Mouse (Mus musculus): ENCODE results near the gene Fzd4.

The Fzd4 gene

DNA sequence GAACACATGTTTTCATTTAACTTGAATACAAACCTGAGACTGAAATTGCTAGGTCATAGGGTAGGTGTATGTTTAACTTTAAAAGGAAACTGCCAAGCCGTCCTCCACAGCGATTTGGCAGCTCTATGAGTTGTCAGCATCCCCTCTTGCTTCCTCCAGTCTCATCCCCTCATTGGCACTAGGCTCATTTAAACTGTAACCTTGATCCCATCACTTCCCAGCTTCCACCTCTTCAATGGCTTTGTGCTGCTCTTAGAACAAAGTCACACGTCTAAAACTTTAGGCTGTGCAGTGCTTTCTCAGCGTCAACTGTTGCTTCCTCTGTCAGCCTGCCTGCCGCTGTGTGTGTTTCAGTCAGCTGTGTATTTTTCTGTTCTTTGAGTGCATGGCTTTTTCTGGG lies 22.9 kb downstream of the Fzd4 start:
- DNase-seq: no peak

DNA sequence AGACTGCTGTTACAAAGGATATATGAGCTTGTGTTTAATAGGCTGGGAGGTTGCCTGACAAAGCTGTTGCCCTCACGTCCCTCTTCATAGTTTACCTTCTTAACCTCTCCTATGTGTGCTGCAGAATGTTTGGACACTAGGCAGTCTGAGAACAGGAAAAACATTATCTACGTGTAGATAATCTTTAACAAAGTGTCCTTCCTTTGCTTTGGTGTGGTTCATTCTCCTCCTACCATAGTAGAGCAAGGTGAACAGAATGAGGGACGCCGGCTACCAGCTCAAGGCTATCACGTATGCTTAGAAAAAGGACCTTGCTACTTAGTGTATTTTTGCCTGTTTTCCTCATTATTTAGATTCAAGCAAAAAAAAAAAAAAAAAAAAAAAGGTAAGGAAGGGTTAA lies 24.6 kb downstream of the Fzd4 start:
- no peak for DNase-seq

DNA sequence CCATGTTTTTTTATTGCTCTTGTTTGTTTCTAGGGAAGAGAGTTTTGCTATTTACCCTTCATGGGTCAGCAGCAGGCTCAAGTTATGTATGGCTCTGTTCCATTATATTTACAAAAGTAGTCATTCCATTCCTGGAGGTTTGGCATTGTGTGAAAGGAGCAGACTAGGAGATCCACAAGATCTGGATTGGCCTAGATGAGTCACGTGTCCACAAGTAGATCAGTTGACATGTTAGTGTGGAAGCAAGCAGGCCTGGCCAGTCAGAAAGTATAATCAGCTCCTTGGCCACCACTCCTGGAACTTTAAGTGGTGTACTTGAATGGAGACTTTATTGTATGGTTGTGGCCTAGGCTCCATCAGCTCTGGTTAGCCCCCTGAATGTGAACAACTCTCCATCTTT lies 25.2 kb downstream of the Fzd4 start:
- DNase-seq: no peak

- no peak for DNase-seq
Observed at GRCm38 (mm10) chr7:89431185-89431584, 27.0 kb downstream of the Fzd4 start.

DNA sequence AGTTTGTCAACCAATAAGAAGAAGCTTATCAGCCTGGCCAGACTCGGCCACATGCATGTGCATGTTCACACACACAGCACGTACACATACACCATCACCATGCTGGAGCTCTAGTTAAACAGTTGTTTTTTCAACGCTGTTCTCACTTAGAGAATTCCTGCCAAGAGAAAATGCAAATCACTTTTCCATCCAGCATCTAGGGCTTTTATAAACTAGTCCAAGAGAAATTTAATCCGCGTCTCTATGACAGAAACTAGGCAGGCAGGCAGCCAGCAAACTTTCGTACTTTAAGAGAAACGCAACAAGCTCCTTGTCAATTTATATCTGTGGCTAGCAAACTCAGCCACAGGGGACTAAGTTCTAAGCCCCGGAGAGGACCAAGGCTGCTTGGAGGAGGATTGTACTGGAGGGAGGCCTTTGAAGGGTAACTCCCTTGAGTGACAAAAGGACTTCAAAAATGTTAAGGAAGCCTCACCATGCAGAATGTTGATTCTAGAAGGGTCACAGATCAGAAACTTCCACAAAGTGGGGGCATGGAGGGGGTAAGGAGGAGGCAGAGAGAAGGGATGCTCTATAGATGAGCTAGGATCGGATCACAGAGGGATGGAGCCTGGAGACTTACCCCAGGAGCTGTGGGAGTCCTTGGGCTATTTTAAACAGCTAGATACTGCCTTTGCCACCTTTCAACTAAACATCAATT lies 29.2 kb downstream of the Fzd4 start:
- no peak for DNase-seq

DNA sequence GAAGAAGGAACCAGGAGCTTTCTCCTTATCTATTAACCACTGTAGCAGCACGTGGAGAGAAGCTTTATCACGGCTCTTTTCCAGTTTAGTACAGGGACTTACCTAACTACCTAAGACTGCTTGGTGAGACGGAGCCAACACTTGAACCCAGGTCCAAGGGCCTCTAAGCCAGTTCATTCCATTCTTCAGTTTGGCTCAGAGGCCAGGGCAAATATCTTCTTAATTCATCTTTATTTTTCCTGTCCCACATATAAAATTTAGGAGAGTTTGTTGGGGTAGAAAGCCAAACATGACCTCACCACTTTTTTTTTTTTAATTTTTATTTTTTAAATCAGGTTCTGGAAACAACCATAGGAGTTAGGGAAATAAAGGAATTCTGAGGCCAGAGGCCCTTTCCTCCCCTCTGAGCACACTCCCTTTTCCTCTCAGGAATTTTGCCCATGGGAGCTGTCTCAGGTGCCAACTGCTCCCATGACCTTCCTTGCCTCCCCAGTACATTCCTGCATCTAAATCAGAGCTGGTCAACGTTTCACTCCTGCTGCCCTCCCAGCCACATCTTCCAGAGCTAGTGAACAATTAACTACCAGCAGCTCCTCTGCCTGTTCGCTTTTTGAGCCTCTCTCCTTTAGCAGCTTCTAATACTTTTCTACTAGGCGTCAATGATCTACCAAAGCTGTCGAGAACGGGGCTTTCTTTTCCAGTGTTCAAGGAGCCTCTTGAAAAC lies 29.9 kb downstream of the Fzd4 start:
- no peak for DNase-seq

GRCm38 (mm10) chr7:89436404-89436803 lies 32.2 kb downstream of the Fzd4 start:
- DNase-seq: no peak

DNA sequence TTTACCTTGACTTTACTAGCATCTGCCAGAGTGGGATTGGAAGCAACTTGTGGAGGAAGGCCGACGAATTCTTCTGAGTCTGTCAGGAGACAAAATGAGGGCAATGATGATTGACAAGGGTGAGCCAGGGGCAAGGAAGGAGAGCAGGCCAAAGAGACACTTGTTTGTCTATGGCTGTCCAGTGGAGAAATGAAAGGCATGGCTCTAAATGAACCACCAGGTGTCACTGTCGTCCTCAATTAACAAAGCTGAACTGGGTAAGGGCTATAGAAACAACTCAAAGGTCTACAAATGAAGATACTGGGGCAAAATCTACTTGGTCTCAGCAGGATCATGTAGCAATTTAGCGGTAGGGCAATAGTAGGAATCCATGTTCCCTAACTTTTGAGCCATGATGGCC lies 33.4 kb downstream of the Fzd4 start:
- peak; percentile 9 to 36 for DNase-seq

DNA sequence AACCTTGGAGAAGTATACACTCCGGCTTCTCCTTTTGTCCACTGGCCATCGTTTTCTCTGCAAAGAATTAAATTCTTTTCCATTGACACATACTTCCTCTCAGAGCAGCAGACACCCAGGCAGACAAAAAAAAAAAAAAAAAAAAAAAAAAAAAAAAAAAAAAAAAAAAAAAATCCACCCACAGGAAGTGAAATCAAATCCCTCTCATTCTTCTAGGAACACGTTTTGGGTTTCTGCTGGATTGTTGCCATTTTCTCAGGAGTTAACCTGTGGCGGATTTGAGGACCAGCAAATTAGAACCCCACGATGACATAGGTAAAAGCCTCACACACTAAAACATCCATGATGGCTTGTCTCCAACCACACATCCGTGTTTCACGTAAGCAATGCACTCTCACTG lies 37.1 kb downstream of the Fzd4 start:
- no peak for DNase-seq

GRCm38 (mm10) chr7:89442242-89442641 lies 38.1 kb downstream of the Fzd4 start:
- no peak for DNase-seq

- DNase-seq: no peak
Observed at GRCm38 (mm10) chr7:89445137-89445536, 41.0 kb downstream of the Fzd4 start.

- no peak for DNase-seq
Observed at GRCm38 (mm10) chr7:89450312-89450711, 46.2 kb downstream of the Fzd4 start.

GRCm38 (mm10) chr7:89456380-89457076 lies 52.4 kb downstream of the Fzd4 start:
- no peak for DNase-seq

DNA sequence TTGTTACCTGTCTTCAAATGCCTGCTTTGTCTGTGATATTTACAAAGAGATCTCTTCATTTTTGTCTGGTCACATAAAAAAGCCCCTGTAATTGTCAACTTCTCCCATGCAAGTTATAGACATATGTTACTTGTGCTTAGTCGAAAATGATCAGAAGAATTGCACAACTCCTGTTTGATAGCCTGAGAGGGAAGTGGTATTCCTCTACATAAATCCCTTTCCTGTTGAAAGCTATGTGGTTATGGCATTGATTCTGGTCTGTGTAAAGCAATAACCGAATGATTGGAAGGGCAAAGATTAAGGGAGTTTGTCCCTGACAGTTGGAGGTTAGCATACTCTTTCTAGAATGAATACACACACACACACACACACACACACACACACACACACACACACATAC lies 55.5 kb downstream of the Fzd4 start:
- no peak for DNase-seq

GRCm38 (mm10) chr7:89460911-89461310 lies 56.8 kb downstream of the Fzd4 start:
- no peak for DNase-seq

GRCm38 (mm10) chr7:89461351-89461750 lies 57.2 kb downstream of the Fzd4 start:
- DNase-seq: no peak

All from cerebellum, postnatal 36 days (tissue).